Mouse (Mus musculus) frontal cortex, postnatal 36 days (tissue): ENCODE measurements around the gene Plcxd2.

Experiments used
- DNase-seq, 2 experiments: peaks; one replicate each; pipeline ENCODE4 v3.0.0; 2022; ENCODE audit warnings: low spot score in 2 of 2

The Plcxd2 gene

DNA sequence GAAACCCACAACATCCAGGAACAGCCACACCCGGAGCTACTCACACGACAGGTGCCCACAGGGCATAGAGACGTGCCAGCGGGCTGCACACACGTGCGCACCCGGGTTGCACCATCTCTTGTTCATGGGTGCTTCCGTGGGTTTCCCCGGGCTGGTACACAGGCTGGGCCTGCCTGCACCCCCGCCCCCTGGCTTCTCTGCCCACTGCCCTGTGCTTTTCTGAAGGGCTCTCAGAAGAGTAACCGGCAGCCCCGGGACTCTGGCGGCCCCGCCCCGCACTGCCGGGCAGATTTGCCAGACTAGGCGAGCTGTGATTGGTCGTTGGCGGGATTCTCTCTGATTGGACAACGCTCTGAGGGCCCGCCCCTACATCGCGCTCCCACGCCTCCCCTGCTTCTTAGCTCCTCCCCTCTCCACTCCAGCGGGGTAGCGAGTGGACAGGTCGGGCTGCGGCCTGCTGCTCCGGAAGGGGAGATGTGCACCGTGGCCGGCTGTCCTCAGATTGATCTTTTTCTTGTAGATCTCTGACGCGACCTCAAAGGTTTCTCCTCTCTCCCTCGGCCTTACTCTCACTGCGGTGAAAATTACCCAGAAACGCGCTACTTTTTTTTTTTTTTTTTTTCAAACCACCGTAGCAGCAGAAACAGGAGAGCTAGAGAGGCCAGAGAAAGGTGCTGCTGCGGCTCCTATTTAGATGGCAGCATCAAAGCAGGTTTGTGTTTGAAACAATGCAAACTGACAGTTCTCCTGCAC lies at the start of gene Plcxd2:
TSS of gene Plcxd2 (minus strand) at position 66 of the 753 bp plus-strand sequence.
- DNase-seq: peak; percentile 92 to 95

DNA sequence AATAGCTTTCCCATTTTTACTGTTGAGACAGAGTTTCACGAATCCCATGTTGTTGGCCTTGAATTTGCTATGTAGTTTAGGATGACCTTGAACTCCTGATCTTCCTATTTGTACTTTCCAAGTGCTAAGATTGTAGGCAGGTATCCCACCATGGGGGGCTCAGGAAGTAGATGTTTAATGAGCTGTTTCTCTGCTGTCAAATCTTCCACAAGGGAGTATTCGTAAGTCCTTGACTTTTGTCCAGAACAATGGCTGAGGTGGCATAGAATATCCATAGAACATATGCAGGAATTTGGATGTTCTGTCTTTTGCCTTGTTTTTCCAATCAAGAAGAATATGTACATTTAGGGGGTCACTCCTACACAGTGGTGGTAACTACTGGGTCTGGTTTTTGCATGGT lies 36.9 kb upstream of the Plcxd2 start:
- DNase-seq: no peak

DNA sequence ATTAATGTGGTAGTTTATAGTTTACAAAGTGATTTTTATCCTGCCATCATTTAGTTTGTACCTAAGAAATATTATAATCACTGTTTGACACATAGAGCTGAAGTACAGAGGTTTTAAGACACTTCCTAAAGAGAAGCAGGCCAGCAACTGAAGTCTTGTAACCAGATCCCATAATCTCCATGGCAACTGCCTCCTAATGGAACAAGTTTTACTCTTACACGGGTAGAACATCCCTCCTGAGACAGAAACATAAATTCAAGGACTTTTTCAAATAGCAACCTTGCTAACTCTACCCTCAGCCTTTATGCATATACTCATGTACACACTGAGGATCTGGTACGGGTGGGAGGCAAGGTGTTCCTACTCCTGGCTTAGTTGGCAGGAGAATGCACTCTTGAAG lies 26.2 kb upstream of the Plcxd2 start:
- no peak for DNase-seq

DNA sequence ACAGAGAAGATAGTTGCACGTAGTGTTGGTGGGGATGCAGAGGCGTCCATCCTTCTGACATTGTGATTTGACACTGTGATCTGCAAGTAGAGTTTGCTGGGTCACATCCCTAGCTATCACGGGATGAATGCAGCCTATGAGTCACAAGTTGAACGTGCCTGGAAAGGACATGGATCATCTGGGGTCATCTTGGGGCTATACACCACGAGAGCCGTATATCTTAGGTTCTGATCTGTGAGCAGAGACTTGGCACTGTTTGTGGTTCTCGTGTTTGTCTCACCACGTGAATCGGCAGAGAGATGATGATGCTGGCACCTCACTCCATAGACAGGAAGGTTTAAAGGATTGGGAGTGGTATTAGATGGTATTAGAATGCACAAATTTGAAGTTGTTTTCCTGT lies 23.9 kb upstream of the Plcxd2 start:
- no peak for DNase-seq

DNA sequence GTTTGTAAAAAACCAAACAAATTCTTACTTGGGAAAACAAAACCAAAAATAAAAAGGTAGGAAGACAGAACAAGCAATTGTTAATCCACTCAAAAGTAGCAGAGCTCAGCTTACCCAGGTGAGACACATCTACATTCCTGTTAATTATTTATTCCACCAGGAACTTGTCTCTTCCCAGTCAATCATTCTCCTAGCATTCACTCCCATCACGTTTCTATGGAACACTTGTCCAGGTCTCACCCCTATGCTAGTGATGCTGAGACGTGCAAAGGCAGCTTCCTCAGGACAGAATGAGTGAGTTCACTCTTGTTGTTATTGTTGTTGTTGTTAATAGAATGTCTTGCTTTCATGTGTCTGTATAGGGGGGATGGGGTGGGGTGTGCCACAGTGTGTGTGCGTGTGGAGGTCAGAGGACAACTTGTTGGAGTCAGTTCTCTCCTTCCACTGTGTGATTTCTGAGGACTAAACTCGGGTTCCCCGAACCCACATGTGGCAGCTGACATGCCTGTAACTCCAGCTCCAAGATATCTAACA lies 13.0 kb upstream of the Plcxd2 start:
- no peak for DNase-seq

DNA sequence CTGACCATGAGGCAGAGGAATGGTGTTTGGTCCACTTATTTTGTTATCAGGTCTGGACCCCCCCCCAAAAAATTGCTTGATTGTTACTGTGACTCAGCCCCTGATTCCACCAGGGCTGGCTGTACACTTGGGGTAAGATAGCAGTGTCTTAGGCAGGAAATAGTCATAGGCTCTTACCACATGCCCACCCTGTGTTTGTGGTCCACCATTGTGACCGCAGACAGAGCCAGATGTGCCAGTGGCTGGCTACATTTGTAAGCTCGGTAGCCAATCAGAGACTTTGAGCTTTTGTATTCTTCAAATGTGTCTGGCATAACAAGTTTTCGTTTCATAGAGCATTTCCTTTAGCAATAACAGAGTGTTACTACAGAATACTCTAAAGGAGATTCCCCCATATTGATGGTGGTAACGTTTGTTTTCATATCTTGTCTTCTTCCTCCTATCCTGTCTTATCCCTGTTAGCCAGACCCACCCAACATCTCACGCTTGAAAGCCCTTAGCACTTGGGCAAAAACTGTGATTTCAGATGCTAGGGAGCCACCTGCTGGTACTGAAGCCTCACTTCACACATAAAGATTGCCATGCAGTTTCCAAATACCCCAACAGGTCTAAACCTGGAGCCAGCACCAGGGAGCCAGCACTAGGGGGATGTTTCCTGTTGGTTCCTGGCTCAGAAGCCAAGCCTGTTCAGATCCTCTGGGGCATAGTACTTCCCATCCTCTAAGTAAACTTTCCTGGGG lies 12.3 kb upstream of the Plcxd2 start:
- DNase-seq: peak; percentile 37 to 71

DNA sequence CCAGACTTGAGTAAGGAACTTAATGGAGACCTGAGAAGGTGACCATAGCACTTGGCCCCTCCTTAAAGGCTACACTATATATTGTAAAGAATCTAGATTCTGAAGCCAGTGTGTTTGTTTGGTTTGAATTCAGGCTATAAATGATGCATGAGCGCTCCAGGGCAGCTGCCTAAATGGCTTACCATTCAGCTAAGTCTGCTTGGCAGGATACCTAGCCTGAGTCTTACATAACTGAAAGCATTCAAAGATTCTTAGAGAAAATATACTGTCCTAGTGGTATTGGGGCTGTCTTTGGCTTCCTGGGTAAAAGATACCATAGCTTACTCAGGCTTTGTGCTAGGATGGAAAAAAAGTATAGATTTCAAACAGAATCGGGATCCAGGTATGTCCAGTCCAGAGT lies 11.3 kb upstream of the Plcxd2 start:
- DNase-seq: no peak

DNA sequence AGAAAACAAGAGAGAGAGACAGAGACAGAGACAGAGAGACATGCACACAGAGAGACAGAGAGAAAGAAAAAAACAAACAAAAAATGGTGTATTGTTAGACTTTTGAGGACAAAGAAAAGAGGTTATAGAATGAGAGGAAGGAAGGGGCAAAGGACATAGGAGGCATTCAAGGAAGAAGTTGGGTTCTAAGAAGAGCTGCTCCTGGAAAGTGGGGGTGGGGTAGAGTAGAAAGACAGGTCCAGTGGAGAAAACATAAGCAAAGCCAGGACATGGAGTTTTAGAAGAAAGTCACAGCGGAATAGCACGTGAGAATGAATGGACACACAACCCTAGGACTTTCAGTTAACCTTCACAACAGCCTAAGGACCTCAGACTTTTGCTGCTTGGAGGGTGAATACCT lies 10.4 kb upstream of the Plcxd2 start:
- no peak for DNase-seq

DNA sequence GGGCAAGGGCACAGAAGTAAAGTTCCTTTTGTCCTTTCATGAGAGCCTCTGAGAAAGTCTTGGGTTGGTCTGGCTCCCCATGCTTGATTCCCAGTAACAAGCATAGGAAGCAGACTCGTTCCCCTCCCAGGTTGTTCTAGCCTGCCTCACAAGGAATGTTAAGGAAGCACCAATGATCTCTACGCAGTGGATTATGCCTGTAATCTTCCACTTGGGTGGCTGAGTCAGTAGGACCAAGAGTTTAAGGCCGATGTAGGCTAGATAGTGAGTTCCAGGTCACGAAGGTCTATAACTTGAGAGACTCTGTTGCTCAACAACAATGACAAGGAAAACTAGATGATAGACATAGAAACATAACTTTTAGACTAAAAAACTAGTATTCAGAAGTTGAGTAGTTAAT lies 9.8 kb upstream of the Plcxd2 start:
- DNase-seq: no peak

DNA sequence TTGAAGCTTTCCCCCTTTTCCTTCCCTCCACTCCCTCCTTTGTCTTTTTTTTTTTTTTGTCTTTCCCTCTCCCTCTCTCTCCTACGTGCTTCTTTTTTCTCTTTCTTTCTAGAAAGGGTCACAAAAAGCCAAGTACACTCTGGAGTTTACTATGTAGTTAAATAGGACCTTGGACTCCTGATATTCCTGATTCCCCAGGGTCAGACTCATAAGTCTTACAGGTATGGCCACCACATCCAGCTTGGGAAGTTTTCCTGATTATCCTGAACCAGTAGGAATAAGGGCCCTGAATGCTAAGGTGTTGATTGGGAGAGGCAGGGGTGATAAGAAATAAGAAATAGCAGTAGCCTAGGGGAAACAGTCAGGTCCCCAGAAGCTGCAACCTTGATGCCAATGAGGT lies 9.3 kb upstream of the Plcxd2 start:
- DNase-seq: no peak

DNA sequence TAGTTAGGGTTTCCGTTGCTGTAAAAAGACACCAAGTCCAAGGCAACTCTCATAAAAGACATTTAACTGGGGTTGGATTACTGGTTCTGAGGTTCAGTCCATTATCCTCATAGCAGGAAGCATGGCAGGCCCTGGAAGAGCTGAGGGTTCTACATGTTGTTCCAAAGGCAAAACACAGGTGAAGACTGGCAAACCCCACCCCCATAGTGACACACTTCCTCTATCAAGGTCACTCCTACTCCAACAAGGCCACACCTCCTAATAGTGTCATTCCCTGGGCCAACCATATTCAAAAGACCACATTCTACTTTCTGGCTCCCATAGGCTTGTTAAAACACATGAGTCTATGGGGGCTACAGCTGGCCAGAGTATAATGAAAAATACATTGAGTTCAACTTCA lies 1.7 kb upstream of the Plcxd2 start:
- no peak for DNase-seq

DNA sequence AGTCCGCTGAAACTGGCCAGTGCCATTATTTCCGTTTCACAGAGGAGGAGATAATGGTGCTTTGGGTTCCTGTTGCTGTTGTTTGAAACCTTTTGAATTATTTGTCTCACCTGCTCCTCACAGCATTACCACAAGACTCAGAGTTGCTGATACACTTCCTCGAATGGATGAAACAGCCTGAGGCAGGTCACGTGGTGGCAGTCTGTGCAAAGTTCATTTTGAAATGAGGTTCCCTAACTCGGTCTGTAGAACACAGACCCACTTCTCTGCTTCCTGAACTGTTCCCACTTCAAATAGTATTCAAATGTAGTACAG lies 845 bp upstream of the Plcxd2 start:
- peak in 1 of 2 experiments; percentile 19 for DNase-seq

DNA sequence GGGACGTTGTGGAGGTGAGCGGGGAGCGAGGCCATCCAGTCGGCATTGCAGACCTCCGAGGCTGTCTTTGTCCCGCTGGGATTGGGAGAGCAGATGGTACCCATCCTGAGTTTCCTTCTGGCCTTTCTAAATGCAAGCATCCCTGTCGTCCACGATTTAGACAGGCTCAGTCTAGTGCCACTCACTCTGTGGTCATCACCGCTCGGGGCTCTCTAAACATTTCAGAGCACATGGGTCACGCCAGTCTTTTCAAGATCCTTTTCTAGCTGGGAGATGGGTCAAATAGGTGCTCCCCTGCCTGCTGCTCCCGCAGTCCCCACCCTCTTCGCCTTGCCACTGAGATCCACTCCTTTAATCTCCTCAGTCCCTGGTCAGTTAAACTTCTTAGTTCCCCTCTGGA lies 301 bp downstream of the Plcxd2 start:
- DNase-seq: peak in 1 of 2 experiments; percentile 10

DNA sequence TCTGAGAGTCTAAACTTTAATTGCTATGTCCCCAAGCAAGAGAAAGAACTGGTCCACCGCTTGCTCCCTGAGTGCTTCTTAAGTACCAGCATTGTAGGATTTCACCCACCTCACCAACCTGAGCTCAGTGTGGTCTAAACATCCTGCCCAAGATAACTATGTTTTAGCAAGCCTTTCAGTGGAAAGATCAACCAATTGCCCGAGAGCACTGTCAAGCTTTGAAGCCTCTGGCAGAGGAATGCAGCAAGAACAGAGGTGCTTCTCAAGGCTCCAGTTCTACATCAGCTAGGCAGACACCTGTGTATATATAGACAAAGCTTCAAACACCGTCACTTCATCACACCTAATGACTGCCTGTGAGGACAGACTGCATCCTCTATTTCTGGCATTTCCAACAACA lies 1.3 kb downstream of the Plcxd2 start:
- DNase-seq: no peak

DNA sequence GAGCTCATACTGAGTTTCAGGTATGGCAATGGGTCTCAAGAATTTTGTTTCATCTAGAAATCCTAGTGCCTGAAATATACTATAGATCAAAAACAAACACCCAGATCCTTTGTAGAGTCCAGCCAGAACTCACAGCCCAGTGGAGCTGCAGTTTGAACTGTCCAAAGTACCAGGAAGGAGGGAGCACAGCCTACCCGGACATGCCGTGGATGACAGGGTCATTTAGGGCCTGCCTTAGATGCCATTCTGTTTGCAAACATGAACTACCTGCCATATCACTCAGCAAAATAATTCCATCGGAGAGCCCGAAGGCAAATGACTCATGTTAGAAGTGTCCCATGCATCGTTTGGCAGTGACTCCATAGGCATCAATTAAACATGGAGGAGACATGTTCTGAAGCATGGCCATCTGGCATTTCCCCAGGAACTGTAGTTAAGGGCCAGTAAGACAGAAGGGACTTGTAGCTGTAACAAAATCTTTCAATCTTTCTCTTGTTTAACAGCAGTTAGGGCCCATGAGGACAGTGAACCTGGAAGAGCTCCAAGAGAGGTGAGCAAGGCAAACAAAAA lies 1.9 kb downstream of the Plcxd2 start:
- DNase-seq: no peak

DNA sequence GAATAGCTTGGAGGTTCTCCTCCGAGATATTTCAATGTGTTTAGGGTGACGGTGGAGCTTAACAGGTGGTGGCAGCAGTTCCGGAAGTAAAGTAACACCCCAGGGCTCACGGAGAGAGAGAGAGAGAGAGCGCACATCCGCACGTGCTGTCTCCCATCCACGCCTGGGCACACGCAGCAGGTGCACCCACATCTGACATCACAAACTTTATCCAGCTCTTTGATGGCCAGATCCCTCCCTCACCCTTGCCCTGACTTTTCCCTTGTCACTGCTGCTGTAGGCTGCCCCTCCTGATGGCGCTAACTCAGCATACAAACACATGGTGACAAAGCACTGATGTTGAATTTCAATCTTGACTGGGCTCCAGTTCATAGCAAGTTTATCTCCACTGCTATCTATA lies 3.8 kb downstream of the Plcxd2 start:
- no peak for DNase-seq

DNA sequence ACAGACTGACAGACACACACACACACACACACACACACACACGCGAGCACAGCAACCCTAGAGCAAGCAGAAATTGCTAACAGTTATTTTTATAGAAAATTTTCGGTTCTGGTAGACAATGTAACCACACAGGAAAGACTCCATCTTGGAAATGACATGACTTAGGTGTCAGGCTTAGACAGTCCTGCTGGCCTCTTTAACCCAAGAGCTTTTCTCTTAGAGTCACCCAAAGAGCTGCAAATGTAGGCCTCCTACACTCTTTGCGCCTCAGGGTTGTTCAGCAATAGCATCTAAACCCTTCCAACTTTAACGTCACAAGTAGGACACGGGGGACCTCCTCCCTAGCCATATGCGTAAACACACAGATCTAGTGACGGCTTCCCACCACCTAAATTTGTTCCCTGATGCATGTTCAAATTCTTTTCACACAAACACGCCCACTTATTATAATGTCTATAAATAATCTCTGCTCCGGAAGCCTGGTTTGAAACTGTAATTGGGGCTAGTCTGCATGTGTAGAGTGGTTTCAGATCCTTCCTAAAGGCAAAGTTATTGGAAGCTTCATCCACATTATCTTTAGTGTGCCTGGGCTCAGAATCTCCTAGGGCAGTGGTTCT lies 8.4 kb downstream of the Plcxd2 start:
- DNase-seq: peak; percentile 28 to 54

DNA sequence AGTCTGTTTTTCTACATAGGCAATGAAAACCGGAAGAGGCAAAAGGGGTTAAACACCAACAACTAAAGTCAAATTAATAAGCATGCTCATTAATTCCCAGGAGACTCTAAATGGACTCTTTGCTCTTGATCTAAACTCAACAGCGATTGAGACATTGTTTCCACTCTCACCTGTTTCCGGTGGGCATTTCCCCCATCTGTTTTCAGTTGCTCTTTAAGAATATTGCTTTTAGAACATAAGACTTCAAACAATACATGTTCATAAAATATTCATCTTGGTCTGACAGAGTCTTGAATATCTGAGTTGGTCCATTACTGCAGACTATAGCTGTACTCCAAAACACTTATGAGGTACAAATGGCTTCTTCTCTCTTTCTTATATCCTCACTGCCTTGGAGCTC lies 9.0 kb downstream of the Plcxd2 start:
- DNase-seq: no peak

DNA sequence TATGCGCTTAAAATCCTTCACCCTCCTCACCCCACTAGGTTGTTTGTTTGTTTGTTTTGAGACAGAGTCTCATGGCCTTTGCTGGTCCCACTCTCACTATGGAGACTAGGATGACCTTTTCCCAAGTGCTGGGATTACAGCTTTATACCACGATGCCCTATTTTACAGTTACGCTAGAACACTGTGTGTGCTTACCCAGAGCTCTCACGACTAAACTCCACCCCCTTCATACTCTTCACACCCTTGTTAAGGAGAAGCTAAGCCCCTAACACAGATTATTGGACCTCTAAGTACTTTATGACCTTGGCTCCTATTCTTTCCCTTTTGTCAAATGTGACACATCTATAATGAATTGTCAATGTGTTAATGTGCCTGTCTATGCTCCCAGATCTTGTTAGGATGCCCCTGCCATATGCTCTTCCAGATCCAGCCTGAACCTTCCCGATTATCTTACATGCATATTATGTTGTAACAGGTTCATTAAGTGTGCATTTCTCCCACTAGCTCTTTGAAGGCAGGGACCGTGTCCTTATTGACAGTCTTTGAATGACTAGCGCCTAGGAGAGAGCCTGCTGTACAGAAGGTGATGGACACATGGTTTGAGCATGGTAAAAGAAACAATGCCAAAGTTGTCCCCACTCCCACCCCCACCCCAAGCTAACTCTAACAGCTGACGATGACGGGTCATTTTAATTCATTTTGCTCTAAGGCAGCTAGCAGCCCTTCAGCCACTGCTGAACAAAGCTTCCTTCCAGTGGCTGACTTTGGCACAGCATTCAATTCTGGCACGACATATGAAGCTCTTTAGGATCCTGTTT lies 10.4 kb downstream of the Plcxd2 start:
- no peak for DNase-seq

DNA sequence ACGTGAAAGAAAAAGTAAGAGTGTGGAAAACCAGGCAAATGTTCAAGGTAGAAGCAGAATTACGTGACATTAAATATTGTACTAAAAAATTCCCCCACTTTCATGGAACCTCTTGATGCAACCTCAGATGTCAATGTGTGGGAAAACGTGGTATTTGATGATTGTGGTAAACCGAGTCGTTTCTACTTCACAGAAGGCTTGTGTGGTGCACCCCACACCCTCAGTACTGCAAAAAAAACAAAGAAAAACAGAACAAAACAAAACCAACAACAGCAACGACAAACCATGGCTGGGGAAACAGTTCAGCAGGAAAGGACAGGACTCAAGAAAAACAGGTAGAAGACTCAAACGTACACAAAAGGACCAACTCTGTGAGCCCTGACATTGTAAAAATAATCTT lies 11.8 kb downstream of the Plcxd2 start:
- DNase-seq: no peak

DNA sequence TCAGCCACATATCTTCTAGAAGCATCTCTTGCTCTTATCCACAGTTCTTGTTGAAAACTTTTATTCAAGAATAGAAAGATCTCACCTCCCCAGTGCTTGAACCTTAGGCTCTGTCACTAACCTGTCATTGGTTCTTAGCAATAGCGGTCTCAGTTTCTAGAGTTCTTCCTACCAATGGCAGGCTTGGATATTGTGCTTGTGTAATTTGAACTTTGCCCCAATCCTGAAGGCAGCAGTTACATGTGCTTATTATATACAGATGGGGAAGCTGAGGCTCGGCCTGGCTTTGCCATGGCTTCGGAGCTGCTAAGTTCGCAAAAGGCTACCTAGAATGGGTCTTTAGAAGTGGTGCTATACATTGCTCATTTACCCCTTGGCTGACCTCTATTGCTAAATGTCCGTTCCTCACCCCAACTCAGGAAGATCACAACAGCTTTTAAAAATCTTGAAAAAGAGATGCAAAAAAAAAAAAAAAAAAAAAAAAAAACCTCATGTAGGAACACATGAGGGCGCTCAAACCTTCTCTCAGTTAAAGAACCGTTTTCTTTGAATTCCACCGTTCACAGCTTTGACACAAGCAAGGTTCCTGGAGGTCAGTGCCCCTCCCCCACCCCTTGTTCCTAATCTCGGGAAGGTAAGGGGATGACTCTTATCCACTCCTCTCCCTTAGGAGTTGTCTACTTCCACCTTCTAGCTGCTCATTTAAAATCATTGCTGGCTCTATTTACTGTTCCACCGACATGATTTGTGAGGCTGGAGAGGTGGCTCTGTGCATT lies 18.9 kb downstream of the Plcxd2 start:
- DNase-seq: no peak
